Mouse (Mus musculus): ENCODE data around the gene Fam102a. TPM values are rescaled to one million over a fixed set of nuclear protein-coding genes. Genes with fewer than 3 reads are reported as not detected.

Fam102a gene
- polyA plus RNA-seq, 1 experiment from 2014 or later, result 9.4 TPM

GRCm38 (mm10) chr2:32574901-32575585 lies 39.9 kb downstream of the Fam102a start:
- Histone ChIP-seq H3K27me3 (peaks cover 40% of the 10 kb centered on the region), H3K36me3 (0 out of 2 replicates have a peak, but pooled peaks cover 7% of the 10 kb centered on the region), H3K9me3 (no peaks in the 10 kb centered on the region), H3K27ac (replicated peaks) (no peak overlapping the region), H3K4me2 (replicated peaks) (peak overlapping the region; percentile 100), H3K9ac (replicated peaks) (peak overlapping the region; percentile 61), H3K4me3 (peak overlapping the region; percentile 48), H3K4me1 (peaks cover 26% of the 10 kb centered on the region)
- WGBS, result under 1% methylated on average over 26 of the region's 26 CpGs
- ATAC-seq (ENCODE audit: low FRiP score, low read depth), result no peak

GRCm38 (mm10) chr2:32575586-32576160 lies 40.5 kb downstream of the Fam102a start, which contains the start of gene 9430097D07Rik:
Gene 9430097D07Rik, minus strand, starts transcription at chr2:32575684.
- H3K4me1 ChIP-seq, result peaks cover 26% of the 10 kb centered on the region
- peak within 1 kb of the TSS; percentile 100 for H3K4me2 ChIP-seq (replicated peaks)
- H3K9me3 ChIP-seq, result no peaks in the 10 kb centered on the region
- WGBS, result 4% methylated on average over 28 of the region's 28 CpGs
- peaks cover 44% of the 10 kb centered on the region for H3K27me3 ChIP-seq
- 0 out of 2 replicates have a peak, but pooled peaks cover 7% of the 10 kb centered on the region for H3K36me3 ChIP-seq
- no peak within 1 kb of the TSS for H3K27ac ChIP-seq (replicated peaks)
- H3K4me3 ChIP-seq, result peak within 1 kb of the TSS; percentile 48
- ATAC-seq (ENCODE audit: low FRiP score, low read depth), result peak; percentile 73
- peak within 1 kb of the TSS; percentile 61 for H3K9ac ChIP-seq (replicated peaks)

GRCm38 (mm10) chr2:32576532-32576931 lies 41.4 kb downstream of the Fam102a start:
- Histone ChIP-seq H3K27me3 (peaks cover 44% of the 10 kb centered on the region), H3K9ac (replicated peaks) (no peak overlapping the region), H3K36me3 (0 out of 2 replicates have a peak, but pooled peaks cover 7% of the 10 kb centered on the region), H3K4me1 (peaks cover 20% of the 10 kb centered on the region), H3K4me2 (replicated peaks) (no peak overlapping the region), H3K4me3 (no peak overlapping the region), H3K27ac (replicated peaks) (no peak overlapping the region), H3K9me3 (no peaks in the 10 kb centered on the region)
- WGBS, result 90% methylated on average over 9 of the region's 9 CpGs
- no peak for ATAC-seq (ENCODE audit: low FRiP score, low read depth)

- Histone ChIP-seq H3K4me3 (no peak overlapping the region), H3K4me1 (peaks cover 15% of the 10 kb centered on the region; the same call in 1 of the 2 replicates), H3K4me2 (replicated peaks) (no peak overlapping the region), H3K27ac (replicated peaks) (no peak overlapping the region), H3K27me3 (peaks cover 58% of the 10 kb centered on the region), H3K9ac (replicated peaks) (no peak overlapping the region), H3K36me3 (no peaks in the 10 kb centered on the region), H3K9me3 (no peaks in the 10 kb centered on the region)
- WGBS, result 40% methylated on average over 28 of the region's 30 CpGs
- ATAC-seq (ENCODE audit: low FRiP score, low read depth), result no peak
Observed at GRCm38 (mm10) chr2:32578146-32579046, 43.3 kb downstream of the Fam102a start.

- ATAC-seq (ENCODE audit: low FRiP score, low read depth), result 0 out of 2 replicates have a peak, but pooled peaks have one; percentile 42
- Histone ChIP-seq H3K4me2 (replicated peaks) (peak overlapping the region; percentile 42), H3K9me3 (no peaks in the 10 kb centered on the region), H3K4me3 (peak overlapping the region; percentile 31), H3K36me3 (no peaks in the 10 kb centered on the region), H3K9ac (replicated peaks) (no peak overlapping the region), H3K27me3 (peaks cover 56% of the 10 kb centered on the region), H3K4me1 (0 out of 2 replicates have a peak, but pooled peaks cover 4% of the 10 kb centered on the region), H3K27ac (replicated peaks) (no peak overlapping the region)
- WGBS, result 31% methylated on average over 19 of the region's 19 CpGs
Observed at GRCm38 (mm10) chr2:32581450-32582095, 46.4 kb downstream of the Fam102a start.

- peak; percentile 73 for ATAC-seq (ENCODE audit: low FRiP score, low read depth)
- Histone ChIP-seq H3K9ac (replicated peaks) (peak overlapping the region; percentile 25; the same call in 1 of the 2 replicates), H3K36me3 (no peaks in the 10 kb centered on the region), H3K9me3 (no peaks in the 10 kb centered on the region), H3K27me3 (peaks cover 40% of the 10 kb centered on the region), H3K4me2 (replicated peaks) (peak overlapping the region; percentile 52), H3K4me3 (peak overlapping the region; percentile 27), H3K4me1 (peaks cover 16% of the 10 kb centered on the region), H3K27ac (replicated peaks) (no peak overlapping the region)
- 13% methylated on average over 37 of the region's 37 CpGs for WGBS
Observed at GRCm38 (mm10) chr2:32582830-32583799, 48.0 kb downstream of the Fam102a start.

GRCm38 (mm10) chr2:32585149-32585714 lies 50.1 kb downstream of the Fam102a start:
- H3K9me3 ChIP-seq, result no peaks in the 10 kb centered on the region
- no peak overlapping the region for H3K27ac ChIP-seq (replicated peaks)
- ATAC-seq (ENCODE audit: low FRiP score, low read depth), result no peak
- H3K4me1 ChIP-seq, result peaks cover 25% of the 10 kb centered on the region
- H3K36me3 ChIP-seq, result no peaks in the 10 kb centered on the region
- no peak overlapping the region for H3K9ac ChIP-seq (replicated peaks)
- no peak overlapping the region for H3K4me3 ChIP-seq
- no peak overlapping the region for H3K4me2 ChIP-seq (replicated peaks)
- peaks cover 20% of the 10 kb centered on the region for H3K27me3 ChIP-seq
- 86% methylated on average over 7 of the region's 7 CpGs for WGBS

GRCm38 (mm10) chr2:32586871-32587351 lies 51.8 kb downstream of the Fam102a start, which contains the start of gene St6galnac4:
Gene St6galnac4, plus strand, starts transcription at chr2:32587095.
- Histone ChIP-seq H3K27ac (replicated peaks) (0 out of 2 replicates have a peak within 1 kb of the TSS, but pooled peaks have one; percentile 7), H3K4me2 (replicated peaks) (peak within 1 kb of the TSS; percentile 63), H3K36me3 (no peaks in the 10 kb centered on the region), H3K9me3 (no peaks in the 10 kb centered on the region), H3K4me1 (peaks cover 25% of the 10 kb centered on the region), H3K9ac (replicated peaks) (peak within 1 kb of the TSS; percentile 59), H3K27me3 (peaks cover 15% of the 10 kb centered on the region; the same call in 1 of the 2 replicates), H3K4me3 (peak within 1 kb of the TSS; percentile 51)
- WGBS, result under 1% methylated on average over 38 of the region's 38 CpGs
- peak; percentile 83 for ATAC-seq (ENCODE audit: low FRiP score, low read depth)

GRCm38 (mm10) chr2:32587731-32588321 lies 52.7 kb downstream of the Fam102a start:
- Histone ChIP-seq H3K4me1 (peaks cover 25% of the 10 kb centered on the region), H3K9me3 (no peaks in the 10 kb centered on the region), H3K27me3 (peaks cover 9% of the 10 kb centered on the region; the same call in 1 of the 2 replicates), H3K4me3 (peak overlapping the region; percentile 51), H3K36me3 (no peaks in the 10 kb centered on the region), H3K27ac (replicated peaks) (no peak overlapping the region), H3K4me2 (replicated peaks) (peak overlapping the region; percentile 63), H3K9ac (replicated peaks) (peak overlapping the region; percentile 59)
- no peak for ATAC-seq (ENCODE audit: low FRiP score, low read depth)
- WGBS, result 58% methylated on average over 9 of the region's 9 CpGs
